Mouse (Mus musculus) brain, embryonic 14.5 days (tissue): ENCODE data around the gene Fam222a.

ENCODE experiments used
- CTCF ChIP-seq: fragments of 200-500 bp; IDR thresholded peaks from 2 replicates; pipeline ENCODE4 v1.5.1; 2012; ENCODE audit warnings: inconsistent platforms, mild to moderate bottlenecking, moderate library complexity, borderline replicate concordance; ENCODE audit not compliant: insufficient read depth, insufficient read length; ENCODE audit errors: extremely low read depth
- POLR2A ChIP-seq: fragments of 200-500 bp; IDR thresholded peaks from 2 replicates; pipeline ENCODE4 v1.6.1; 2012; ENCODE audit warnings: mild to moderate bottlenecking, inconsistent platforms, borderline replicate concordance; ENCODE audit not compliant: poor library complexity, insufficient read depth, insufficient read length, severe bottlenecking; ENCODE audit errors: extremely low read depth

GRCm38 (mm10) chr5:114571451-114572030 is 3.7 kb downstream of the Fam222a start:
- TF ChIP-seq POLR2A (peak; percentile 15; the same call in 1 of the 2 replicates), CTCF (no peak)
